7 mouse cellular contexts compared by ENCODE assay signal in genomic region chr7:80947445-80948350, GRCm38 (mm10). TPM values are rescaled to one million over a fixed set of nuclear protein-coding genes. Genes with fewer than 3 reads are reported as not detected.
DNase-seq lines count a peak whose midpoint lies in the region; ATAC-seq lines count a peak whose summit lies in the region.

Gene Sec11a (minus strand): TSS chr7:80947780.

- 2% methylated on average over 44 of the region's 44 CpGs for WGBS in intestine, embryonic 15.5 days
- WGBS in midbrain, embryonic 10.5 days = 2% methylated on average over 44 of the region's 44 CpGs

- peak within 1 kb of the TSS; percentile 82 for H3K4me3 ChIP-seq in intestine, embryonic 15.5 days (replicated peaks)
- peak within 1 kb of the TSS; percentile 94 for H3K4me3 ChIP-seq in midbrain, embryonic 10.5 days

- H3K4me1 ChIP-seq in intestine, embryonic 15.5 days (replicated peaks) = peaks cover 11% of the 10 kb centered on the region
- H3K4me1 ChIP-seq in midbrain, embryonic 10.5 days = peaks cover 25% of the 10 kb centered on the region

- peak; percentile 100 for ATAC-seq in intestine, embryonic 15.5 days

- peak within 1 kb of the TSS; percentile 93 for H3K27ac ChIP-seq in intestine, embryonic 15.5 days
- H3K27ac ChIP-seq in midbrain, embryonic 10.5 days (replicated peaks) = peak within 1 kb of the TSS; percentile 97

- intact Hi-C loops in gastrocnemius, postnatal 36 days (cut with DNase I) = no loop called here
- intact Hi-C loops in left cerebral cortex, postnatal 25 days (cut with DNase I) = loop anchor here (5.0 kb wide), 1 partner anchor 45 kb away; the partner anchor contains the start of gene Zfp592

- no peaks in the 10 kb centered on the region; the same call in 1 of the 2 replicates for H3K36me3 ChIP-seq in intestine, embryonic 15.5 days
- peaks cover 24% of the 10 kb centered on the region for H3K36me3 ChIP-seq in midbrain, embryonic 10.5 days

- H3K9ac ChIP-seq in intestine, embryonic 15.5 days = peak within 1 kb of the TSS; percentile 90

- no peaks in the 10 kb centered on the region for H3K9me3 ChIP-seq in intestine, embryonic 15.5 days
- no peaks in the 10 kb centered on the region for H3K9me3 ChIP-seq in midbrain, embryonic 10.5 days (replicated peaks)

- H3K4me2 ChIP-seq in intestine, embryonic 15.5 days (replicated peaks) = peak within 1 kb of the TSS; percentile 74

- peak; percentile 95 for DNase-seq in adrenal gland, adult 2 months
- DNase-seq in embryo, embryonic 11.5 days (ENCODE audit: low read depth, low spot score) = peak; percentile 83
- peak; percentile 90 to 91 for DNase-seq in gastrocnemius, postnatal 36 days
- peak; percentile 98 for DNase-seq in left cerebral cortex, postnatal 25 days (ENCODE audit: low spot score in 2 of 2)
- peak; percentile 94 for DNase-seq in midbrain, embryonic 10.5 days (ENCODE audit: low spot score)
- DNase-seq in right cerebral cortex, postnatal 4 days = peak; percentile 89

- H3K27me3 ChIP-seq in intestine, embryonic 15.5 days (replicated peaks) = no peaks in the 10 kb centered on the region
- no peaks in the 10 kb centered on the region for H3K27me3 ChIP-seq in midbrain, embryonic 10.5 days (ENCODE audit: low read depth, poor library complexity, severe bottlenecking)

RNA-seq across cellular contexts. Expression of gene Sec11a, which starts in this region (rescaled TPM):
- total RNA-seq in adrenal gland, adult 2 months (2021) = 100 to 1,000 TPM in 1 of 2 experiments, 10 to 100 TPM in 1; 57.1 to 103 TPM
- polyA plus RNA-seq in adrenal gland, adult 2 months (2012; rRNA removed) = 21.9 and 40.8 TPM in 2 replicates
- 10 to 100 TPM; 24.5 to 25.2 TPM for total RNA-seq in gastrocnemius, postnatal 36 days (2021)
- polyA plus RNA-seq in intestine, embryonic 15.5 days (2015; fragmentation: Nextera tagmentation; extraction: Ambion mirVana) = 246 and 254 TPM in 2 replicates
- total RNA-seq in left cerebral cortex, postnatal 25 days (2021) = 10 to 100 TPM; 52.2 to 60.2 TPM
- polyA plus RNA-seq in midbrain, embryonic 10.5 days (2016; fragmentation: Nextera tagmentation; extraction: Ambion mirVana) = 195 and 207 TPM in 2 replicates

Comparison
In these comparisons a context has a peak if more than half of its experiments do, and no peak if none do; other contexts are left out.
1. Peak in every context shown above with its lines: DNase-seq, ATAC-seq, H3K4me3 ChIP-seq and H3K27ac ChIP-seq.